Mouse (Mus musculus): ENCODE results near the gene Trim66. TPM values are rescaled to one million over a fixed set of nuclear protein-coding genes. Genes with fewer than 3 reads are reported as not detected.
A peak's percentile ranks its signal among the peaks of the same experiment; 100 is the strongest.

Gene Trim66
- polyA plus RNA-seq, 1 experiment from 2014 or later: 0.02 TPM

GRCm38 (mm10) chr7:109438781-109439591, 68.9 kb downstream of the Trim66 start, which contains the start of gene Stk33:
Gene Stk33 (minus strand): TSS chr7:109439081.
- H3K9ac ChIP-seq: peak within 1 kb of the TSS; percentile 45
- H3K36me3 ChIP-seq: no peaks in the 10 kb centered on the region
- H3K9me3 ChIP-seq: no peaks in the 10 kb centered on the region
- peak within 1 kb of the TSS; percentile 47 for H3K4me3 ChIP-seq
- peaks cover 29% of the 10 kb centered on the region for H3K27me3 ChIP-seq
- peak within 1 kb of the TSS; percentile 91 for H3K4me2 ChIP-seq
- WGBS: 1% methylated on average over 62 of the region's 62 CpGs
- peak; percentile 76 for ATAC-seq (ENCODE audit: borderline replicate concordance, extremely low read depth, low FRiP score, low TSS enrichment)
- no peak within 1 kb of the TSS for H3K27ac ChIP-seq
- H3K4me1 ChIP-seq: 0 out of 2 replicates have a peak, but pooled peaks cover 16% of the 10 kb centered on the region

GRCm38 (mm10) chr7:109424422-109425159, 83.3 kb downstream of the Trim66 start:
- H3K4me3 ChIP-seq: no peak overlapping the region
- H3K4me2 ChIP-seq: no peak overlapping the region
- WGBS: 30% methylated on average over 3 of the region's 3 CpGs
- H3K4me1 ChIP-seq: no peaks in the 10 kb centered on the region
- H3K9me3 ChIP-seq: no peaks in the 10 kb centered on the region
- H3K9ac ChIP-seq: no peak overlapping the region
- no peaks in the 10 kb centered on the region for H3K36me3 ChIP-seq
- H3K27me3 ChIP-seq: no peaks in the 10 kb centered on the region; the same call in 1 of the 2 replicates
- ATAC-seq (ENCODE audit: borderline replicate concordance, extremely low read depth, low FRiP score, low TSS enrichment): no peak
- no peak overlapping the region for H3K27ac ChIP-seq

- Histone ChIP-seq H3K9me3 (no peaks in the 10 kb centered on the region), H3K36me3 (no peaks in the 10 kb centered on the region), H3K4me3 (no peak overlapping the region), H3K4me1 (no peaks in the 10 kb centered on the region), H3K9ac (no peak overlapping the region), H3K27me3 (no peaks in the 10 kb centered on the region; the same call in 1 of the 2 replicates), H3K4me2 (no peak overlapping the region), H3K27ac (no peak overlapping the region)
- no peak for ATAC-seq (ENCODE audit: borderline replicate concordance, extremely low read depth, low FRiP score, low TSS enrichment)
- WGBS: 69% methylated on average over 8 of the region's 8 CpGs
Measured at GRCm38 (mm10) chr7:109422803-109423202, 85.1 kb downstream of the Trim66 start.

GRCm38 (mm10) chr7:109405491-109405890, 102.4 kb downstream of the Trim66 start:
- no peak for ATAC-seq (ENCODE audit: borderline replicate concordance, extremely low read depth, low FRiP score, low TSS enrichment)
- no peak overlapping the region for H3K4me3 ChIP-seq
- H3K36me3 ChIP-seq: no peaks in the 10 kb centered on the region
- H3K27me3 ChIP-seq: no peaks in the 10 kb centered on the region
- no peak overlapping the region for H3K9ac ChIP-seq
- H3K4me1 ChIP-seq: no peaks in the 10 kb centered on the region
- no peaks in the 10 kb centered on the region for H3K9me3 ChIP-seq
- 65% methylated on average over 7 of the region's 7 CpGs for WGBS
- no peak overlapping the region for H3K4me2 ChIP-seq
- H3K27ac ChIP-seq: no peak overlapping the region

GRCm38 (mm10) chr7:109399299-109399698, 108.6 kb downstream of the Trim66 start:
- 52% methylated on average over 3 of the region's 3 CpGs for WGBS
- Histone ChIP-seq H3K4me2 (no peak overlapping the region), H3K4me1 (no peaks in the 10 kb centered on the region), H3K36me3 (no peaks in the 10 kb centered on the region), H3K4me3 (no peak overlapping the region), H3K9ac (no peak overlapping the region), H3K27ac (no peak overlapping the region), H3K9me3 (no peaks in the 10 kb centered on the region), H3K27me3 (no peaks in the 10 kb centered on the region)
- ATAC-seq (ENCODE audit: borderline replicate concordance, extremely low read depth, low FRiP score, low TSS enrichment): no peak

Small RNA genes within 50 kb of the gene (microRNA-seq; reads per million reads assigned to microRNA genes)
- 0.74 reads per million for gene Gm47284

Other genes starting within 250 kb of the Trim66 start
- 2.2 and 2.3 TPM in 2 replicates for gene Stk33, start 69.1 kb downstream of the Trim66 start, polyA plus RNA-seq (2015; fragmentation: Nextera tagmentation; extraction: Ambion mirVana)
- 136 and 146 TPM in 2 replicates for gene Rpl27a, start 11.0 kb upstream of the Trim66 start, polyA plus RNA-seq (2015; fragmentation: Nextera tagmentation; extraction: Ambion mirVana)
- 59.6 and 61.2 TPM in 2 replicates for gene St5, start 195.5 kb upstream of the Trim66 start, polyA plus RNA-seq (2015; fragmentation: Nextera tagmentation; extraction: Ambion mirVana)
- gene Akip1, start 195.6 kb upstream of the Trim66 start, polyA plus RNA-seq (2015; fragmentation: Nextera tagmentation; extraction: Ambion mirVana): 39.3 and 41.2 TPM in 2 replicates
- gene BC051019, start 215.7 kb upstream of the Trim66 start, polyA plus RNA-seq (2015; fragmentation: Nextera tagmentation; extraction: Ambion mirVana): 2.1 and 2.5 TPM in 2 replicates
- 0.30 TPM in 1 of 2 replicates, not detected in the other for gene Ascl3, start 223.6 kb upstream of the Trim66 start, polyA plus RNA-seq (2015; fragmentation: Nextera tagmentation; extraction: Ambion mirVana)
- 56.6 and 59.9 TPM in 2 replicates for gene Tmem9b, start 244.7 kb upstream of the Trim66 start, polyA plus RNA-seq (2015; fragmentation: Nextera tagmentation; extraction: Ambion mirVana)